Mouse (Mus musculus): ENCODE measurements at regions not wholly inside any gene's neighbourhood (a gene's known extent, or its start where the extent isn't known, plus 50 kb on each side); places are given as distances from the start of the nearest gene placed in this dataset.

DNA sequence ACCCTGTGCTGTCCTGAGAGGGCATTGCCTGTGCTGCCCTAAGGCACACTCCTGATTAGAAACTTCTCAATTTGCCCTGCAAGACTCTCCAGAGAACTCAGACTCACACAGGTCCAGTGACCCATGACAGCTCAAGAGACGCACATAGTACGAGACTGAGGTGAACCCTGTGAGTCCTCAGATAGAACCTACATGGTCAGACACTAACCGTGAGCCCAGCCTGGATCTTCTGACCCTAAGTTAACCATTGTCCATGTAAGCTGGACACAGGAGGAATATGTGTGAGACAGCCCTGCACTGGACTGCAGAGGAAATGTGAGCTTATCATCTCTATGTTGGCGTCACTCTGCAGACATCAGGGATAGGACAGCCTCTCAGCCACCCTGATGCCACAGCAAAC lies 91.4 kb upstream of the Selenok start:
- TF ChIP-seq CTCF (IDR thresholded peaks at IDR 0.05; ENCODE audit: extremely low read depth, insufficient read length, insufficient replicate concordance, low read depth, low read length) (no peak), POLR2A (IDR thresholded peaks at IDR 0.05; ENCODE audit: low read depth, low read length) (no peak)

All from small intestine, adult 2 months (tissue).